Mouse (Mus musculus) lung, postnatal 0 days (tissue): ENCODE results near the gene Hyal1. TPM values are rescaled to one million over a fixed set of nuclear protein-coding genes. Genes with fewer than 3 reads are reported as not detected.
A peak's percentile ranks its signal among the peaks of the same experiment; 100 is the strongest.

Experiments used
- ATAC-seq: fragments of 200-750 bp; cut with Nextera tagmentation; 2 replicates; pipeline ENCODE4 v1.8.0; 2017; ENCODE audit warnings: moderate library complexity
- DNase-seq: peaks from one replicate; pipeline ENCODE4 v3.0.0-alpha.2; 2016; ENCODE audit warnings: low spot score
- H3K27ac ChIP-seq: fragments of 300-500 bp; sonication (generic); 2 replicates; pipeline ENCODE4 v1.5.1; 2014; ENCODE audit warnings: antibody characterized with exemption, mild to moderate bottlenecking, low read length, mixed read lengths
- H3K27me3 ChIP-seq: fragments of 300-500 bp; sonication (generic); replicated peaks from 2 replicates; pipeline ENCODE4 v1.6.1; 2014; ENCODE audit warnings: low read length, mixed read lengths; ENCODE audit not compliant: insufficient read depth
- H3K36me3 ChIP-seq: fragments of 300-500 bp; sonication (generic); 2 replicates; pipeline ENCODE4 v1.6.1; 2014; ENCODE audit warnings: low read length, mixed read lengths; ENCODE audit not compliant: insufficient read depth
- H3K4me1 ChIP-seq: fragments of 300-500 bp; sonication (generic); 2 replicates; pipeline ENCODE4 v1.6.1; 2014; ENCODE audit warnings: antibody characterized with exemption, low read depth, low read length, mixed read lengths; ENCODE audit not compliant: insufficient read depth
- H3K4me2 ChIP-seq: fragments of 300-500 bp; sonication (generic); replicated peaks from 2 replicates; pipeline ENCODE4 v1.6.1; 2014; ENCODE audit warnings: low read depth, mild to moderate bottlenecking, low read length, moderate library complexity, mixed read lengths
- H3K4me3 ChIP-seq: fragments of 300-500 bp; sonication (generic); 2 replicates; pipeline ENCODE4 v1.5.1; 2014; ENCODE audit warnings: low read depth, low read length
- H3K9ac ChIP-seq: fragments of 300-500 bp; sonication (generic); replicated peaks from 2 replicates; pipeline ENCODE4 v1.6.1; 2014; ENCODE audit warnings: low read depth, mild to moderate bottlenecking
- H3K9me3 ChIP-seq: fragments of 300-500 bp; sonication (generic); 2 replicates; pipeline ENCODE4 v1.6.1; 2016; ENCODE audit warnings: low read length, mixed read lengths
- CTCF ChIP-seq: IDR thresholded peaks from 2 replicates; pipeline ENCODE4 v1.5.1; 2016; ENCODE audit warnings: antibody characterized with exemption, mild to moderate bottlenecking
- EP300 ChIP-seq: IDR thresholded peaks from 2 replicates; pipeline ENCODE4 v1.6.1; 2016; ENCODE audit warnings: antibody characterized with exemption, mild to moderate bottlenecking, control low read depth
- WGBS: fragments of 180-500 bp; shearing (Covaris S2); extraction: QIAGEN DNeasy Blood & Tissue Kit; methylation state at CpG from one replicate; pipeline ENCODE4 v1.1.7; 2014; 5-methylcytosine and 5-hydroxymethylcytosine counted together
- polyA plus RNA-seq: library from polyadenylated mRNA; unstranded; fragments of >200 nt; fragmentation: Nextera tagmentation; extraction: Ambion mirVana; gene quantifications from 2 replicates; pipeline ENCODE4 v1.2.1, GENCODE M21; 2015

Gene Hyal1
- polyA plus RNA-seq, 1 experiment from 2014 or later: 11.0 TPM

GRCm38 (mm10) chr9:107624539-107624938, 47.8 kb downstream of the Hyal1 start:
- H3K9me3 ChIP-seq: no peaks in the 10 kb centered on the region
- peak overlapping the region; percentile 86 for H3K27ac ChIP-seq
- DNase-seq (peak; percentile 82), ATAC-seq (peak; percentile 35)
- 0 out of 2 replicates have a peak overlapping the region, but pooled peaks have one; percentile 9 for H3K4me2 ChIP-seq
- no peak overlapping the region for H3K4me3 ChIP-seq
- H3K27me3 ChIP-seq: no peaks in the 10 kb centered on the region
- TF ChIP-seq EP300 (peak; percentile 67; the same call in 1 of the 2 replicates), CTCF (no peak)
- H3K36me3 ChIP-seq: peaks cover 16% of the 10 kb centered on the region
- 54% methylated on average over 5 of the region's 5 CpGs for WGBS
- H3K9ac ChIP-seq: no peak overlapping the region
- peaks cover 37% of the 10 kb centered on the region for H3K4me1 ChIP-seq

GRCm38 (mm10) chr9:107624951-107625350, 48.2 kb downstream of the Hyal1 start:
- Histone ChIP-seq H3K9ac (no peak overlapping the region), H3K9me3 (no peaks in the 10 kb centered on the region), H3K4me1 (peaks cover 36% of the 10 kb centered on the region), H3K4me2 (0 out of 2 replicates have a peak overlapping the region, but pooled peaks have one; percentile 9), H3K27me3 (no peaks in the 10 kb centered on the region), H3K36me3 (peaks cover 16% of the 10 kb centered on the region), H3K27ac (peak overlapping the region; percentile 86), H3K4me3 (no peak overlapping the region)
- TF ChIP-seq CTCF (no peak), EP300 (no peak)
- DNase-seq (no peak), ATAC-seq (no peak)
- 85% methylated on average over 3 of the region's 3 CpGs for WGBS

- H3K4me1 ChIP-seq: peaks cover 37% of the 10 kb centered on the region
Measured at GRCm38 (mm10) chr9:107625351-107626128, 48.8 kb downstream of the Hyal1 start.

GRCm38 (mm10) chr9:107626158-107626843, 49.6 kb downstream of the Hyal1 start:
- 0 out of 2 replicates have a peak overlapping the region, but pooled peaks have one; percentile 23 for H3K9ac ChIP-seq
- H3K27me3 ChIP-seq: no peaks in the 10 kb centered on the region
- H3K36me3 ChIP-seq: peaks cover 11% of the 10 kb centered on the region; the same call in 1 of the 2 replicates
- H3K4me3 ChIP-seq: no peak overlapping the region
- H3K4me2 ChIP-seq: peak overlapping the region; percentile 41
- ATAC-seq (peak; percentile 9), DNase-seq (no peak)
- TF ChIP-seq CTCF (no peak), EP300 (no peak)
- peaks cover 41% of the 10 kb centered on the region for H3K4me1 ChIP-seq
- H3K9me3 ChIP-seq: no peaks in the 10 kb centered on the region
- H3K27ac ChIP-seq: peak overlapping the region; percentile 86
- 31% methylated on average over 15 of the region's 15 CpGs for WGBS

More at GRCm38 (mm10) chr9:107625351-107626128, 48.8 kb downstream of the Hyal1 start:
- H3K4me2 ChIP-seq: no peak overlapping the region
- H3K36me3 ChIP-seq: peaks cover 11% of the 10 kb centered on the region; the same call in 1 of the 2 replicates
- WGBS: 85% methylated on average over 12 of the region's 12 CpGs
- H3K27ac ChIP-seq: peak overlapping the region; percentile 86
- H3K9ac ChIP-seq: no peak overlapping the region
- ATAC-seq: no peak
- H3K4me3 ChIP-seq: no peak overlapping the region
- DNase-seq: no peak
- TF ChIP-seq EP300 (no peak), CTCF (peak; percentile 57)
- H3K9me3 ChIP-seq: no peaks in the 10 kb centered on the region
- no peaks in the 10 kb centered on the region for H3K27me3 ChIP-seq

GRCm38 (mm10) chr9:107626844-107627277, 50.1 kb downstream of the Hyal1 start:
- peak; percentile 90 for DNase-seq
- peak; percentile 74 for ATAC-seq
- H3K27ac ChIP-seq: peak overlapping the region; percentile 86
- peaks cover 45% of the 10 kb centered on the region for H3K4me1 ChIP-seq
- H3K4me2 ChIP-seq: peak overlapping the region; percentile 41
- no peaks in the 10 kb centered on the region for H3K9me3 ChIP-seq
- no peak overlapping the region for H3K4me3 ChIP-seq
- H3K9ac ChIP-seq: peak overlapping the region; percentile 23; the same call in 1 of the 2 replicates
- peaks cover 11% of the 10 kb centered on the region; the same call in 1 of the 2 replicates for H3K36me3 ChIP-seq
- TF ChIP-seq EP300: no peak
- TF ChIP-seq CTCF: peak; percentile 97
- WGBS: 0% methylated on average over 2 of the region's 2 CpGs
- H3K27me3 ChIP-seq: no peaks in the 10 kb centered on the region
